Mouse (Mus musculus): ENCODE measurements around the gene Kras. TPM values are rescaled to one million over a fixed set of nuclear protein-coding genes. Genes with fewer than 3 reads are reported as not detected.

Kras gene
- polyA plus RNA-seq, 1 experiment from 2014 or later = 79.8 TPM

- ATAC-seq (replicated peaks; ENCODE audit: low FRiP score, low TSS enrichment, low read depth) (peak; percentile 56; the same call in 1 of the 2 replicates), DNase-seq (ENCODE audit: low spot score) (no peak)
- H3K27ac ChIP-seq (ENCODE audit: low read depth) = no peak overlapping the region
These were observed 6.6 kb upstream of the Kras start for GRCm38 (mm10) chr6:145256701-145257073.

DNA sequence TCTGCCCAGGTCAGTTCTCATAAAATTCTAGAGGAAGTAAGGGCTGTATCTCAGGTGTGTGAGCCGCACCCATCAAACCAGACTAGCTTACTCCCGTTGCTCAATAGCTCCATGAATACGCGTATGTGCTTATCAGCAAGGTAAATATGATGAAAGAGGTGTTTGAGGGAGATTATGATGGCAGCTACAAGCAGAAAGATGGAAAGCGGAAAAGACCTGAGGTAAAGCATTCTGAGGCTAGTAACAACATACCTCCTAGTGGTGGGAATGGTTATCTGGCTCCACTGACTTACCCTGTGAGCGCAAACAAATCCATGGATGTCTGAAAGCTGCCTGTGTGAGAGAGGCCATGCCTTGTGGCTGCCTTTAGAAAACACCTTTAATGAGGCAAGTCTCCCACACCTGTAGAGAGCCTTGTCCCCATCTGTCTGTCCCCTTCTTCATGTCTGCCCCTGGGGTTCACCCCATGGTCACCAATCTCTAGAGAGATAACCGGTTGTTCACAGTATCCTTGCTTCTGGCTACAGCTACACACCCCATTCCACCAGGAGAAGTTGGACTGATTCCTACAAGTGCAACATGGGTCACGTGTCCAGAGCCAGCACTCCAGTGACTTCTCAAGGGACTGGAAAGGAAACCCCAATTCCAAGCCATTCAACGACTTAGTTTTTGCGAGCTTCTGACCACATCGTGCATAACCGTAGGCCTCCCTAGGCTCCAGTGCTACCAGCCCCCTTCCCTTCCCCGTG is 6.1 kb upstream of the Kras start:
- Histone ChIP-seq H3K4me2 (ENCODE audit: low read length) (no peak overlapping the region), H3K4me3 (ENCODE audit: low read depth, low read length) (no peak overlapping the region), H3K27ac (ENCODE audit: low read depth) (0 out of 2 replicates have a peak overlapping the region, but pooled peaks have one; percentile 2), H3K4me1 (replicated peaks; ENCODE audit: control insufficient read depth, insufficient read depth, low read length) (peaks cover 5% of the 10 kb centered on the region; the same call in 1 of the 2 replicates), H3K9me3 (ENCODE audit: control insufficient read depth, low read length) (no peaks in the 10 kb centered on the region), H3K9ac (ENCODE audit: low read length) (no peak overlapping the region), H3K36me3 (ENCODE audit: control insufficient read depth, insufficient read depth, low read length) (no peaks in the 10 kb centered on the region), H3K27me3 (replicated peaks; ENCODE audit: control insufficient read depth, insufficient read depth, low read length) (no peaks in the 10 kb centered on the region)
- WGBS = 66% methylated on average over 13 of the region's 13 CpGs
- ATAC-seq (replicated peaks; ENCODE audit: low FRiP score, low TSS enrichment, low read depth) (peak; percentile 84), DNase-seq (ENCODE audit: low spot score) (peak; percentile 57)

More at GRCm38 (mm10) chr6:145256701-145257073, 6.6 kb upstream of the Kras start:
- Histone ChIP-seq H3K4me1 (replicated peaks; ENCODE audit: control insufficient read depth, insufficient read depth, low read length) (peaks cover 5% of the 10 kb centered on the region; the same call in 1 of the 2 replicates), H3K9ac (ENCODE audit: low read length) (no peak overlapping the region), H3K27me3 (replicated peaks; ENCODE audit: control insufficient read depth, insufficient read depth, low read length) (no peaks in the 10 kb centered on the region), H3K9me3 (ENCODE audit: control insufficient read depth, low read length) (no peaks in the 10 kb centered on the region), H3K36me3 (ENCODE audit: control insufficient read depth, insufficient read depth, low read length) (no peaks in the 10 kb centered on the region), H3K4me2 (ENCODE audit: low read length) (no peak overlapping the region), H3K4me3 (ENCODE audit: low read depth, low read length) (no peak overlapping the region)
- WGBS = 16% methylated on average over 2 of the region's 2 CpGs

GRCm38 (mm10) chr6:145250820-145251219 is 781 bp upstream of the Kras start:
- DNase-seq (ENCODE audit: low spot score) (no peak), ATAC-seq (replicated peaks; ENCODE audit: low FRiP score, low TSS enrichment, low read depth) (0 out of 2 replicates have a peak, but pooled peaks have one; percentile 5)
- Histone ChIP-seq H3K4me2 (ENCODE audit: low read length) (peak overlapping the region; percentile 76), H3K9ac (ENCODE audit: low read length) (peak overlapping the region; percentile 93), H3K36me3 (ENCODE audit: control insufficient read depth, insufficient read depth, low read length) (peaks cover 9% of the 10 kb centered on the region), H3K27me3 (replicated peaks; ENCODE audit: control insufficient read depth, insufficient read depth, low read length) (no peaks in the 10 kb centered on the region), H3K27ac (ENCODE audit: low read depth) (peak overlapping the region; percentile 64; the same call in 1 of the 2 replicates), H3K9me3 (ENCODE audit: control insufficient read depth, low read length) (no peaks in the 10 kb centered on the region), H3K4me3 (ENCODE audit: low read depth, low read length) (peak overlapping the region; percentile 92), H3K4me1 (replicated peaks; ENCODE audit: control insufficient read depth, insufficient read depth, low read length) (peaks cover 7% of the 10 kb centered on the region; the same call in 1 of the 2 replicates)
- 10% methylated on average over 16 of the region's 16 CpGs for WGBS

- H3K9me3 ChIP-seq (ENCODE audit: control insufficient read depth, low read length) = no peaks in the 10 kb centered on the region
- peak overlapping the region; percentile 92 for H3K4me3 ChIP-seq (ENCODE audit: low read depth, low read length)
- peaks cover 22% of the 10 kb centered on the region for H3K36me3 ChIP-seq (ENCODE audit: control insufficient read depth, insufficient read depth, low read length)
- H3K4me2 ChIP-seq (ENCODE audit: low read length) = peak overlapping the region; percentile 80
- H3K27me3 ChIP-seq (replicated peaks; ENCODE audit: control insufficient read depth, insufficient read depth, low read length) = no peaks in the 10 kb centered on the region
- under 1% methylated on average over 108 of the region's 124 CpGs for WGBS
- DNase-seq (ENCODE audit: low spot score) = peak; percentile 79
- peak overlapping the region; percentile 93 for H3K9ac ChIP-seq (ENCODE audit: low read length)
- peak overlapping the region; percentile 64 for H3K27ac ChIP-seq (ENCODE audit: low read depth)
- peaks cover 7% of the 10 kb centered on the region; the same call in 1 of the 2 replicates for H3K4me1 ChIP-seq (replicated peaks; ENCODE audit: control insufficient read depth, insufficient read depth, low read length)
- peak; percentile 66 for ATAC-seq (replicated peaks; ENCODE audit: low FRiP score, low TSS enrichment, low read depth)
These were observed 501 bp downstream of the Kras start for GRCm38 (mm10) chr6:145249291-145250184.

- ATAC-seq (replicated peaks; ENCODE audit: low FRiP score, low TSS enrichment, low read depth) (no peak), DNase-seq (ENCODE audit: low spot score) (no peak)
- Histone ChIP-seq H3K9me3 (ENCODE audit: control insufficient read depth, low read length) (no peaks in the 10 kb centered on the region), H3K27me3 (replicated peaks; ENCODE audit: control insufficient read depth, insufficient read depth, low read length) (no peaks in the 10 kb centered on the region), H3K4me1 (replicated peaks; ENCODE audit: control insufficient read depth, insufficient read depth, low read length) (peaks cover 7% of the 10 kb centered on the region; the same call in 1 of the 2 replicates), H3K4me3 (ENCODE audit: low read depth, low read length) (no peak overlapping the region), H3K27ac (ENCODE audit: low read depth) (no peak overlapping the region), H3K9ac (ENCODE audit: low read length) (no peak overlapping the region), H3K36me3 (ENCODE audit: control insufficient read depth, insufficient read depth, low read length) (peaks cover 31% of the 10 kb centered on the region), H3K4me2 (ENCODE audit: low read length) (0 out of 2 replicates have a peak overlapping the region, but pooled peaks have one; percentile 16)
- whole genome bisulfite sequencing = 78% methylated on average over 3 of the region's 3 CpGs
These were observed 2.2 kb downstream of the Kras start for GRCm38 (mm10) chr6:145247886-145248285.

- no peaks in the 10 kb centered on the region for H3K9me3 ChIP-seq (ENCODE audit: control insufficient read depth, low read length)
- ATAC-seq (replicated peaks; ENCODE audit: low FRiP score, low TSS enrichment, low read depth) = no peak
These were observed 3.2 kb downstream of the Kras start for GRCm38 (mm10) chr6:145246841-145247240.

DNA sequence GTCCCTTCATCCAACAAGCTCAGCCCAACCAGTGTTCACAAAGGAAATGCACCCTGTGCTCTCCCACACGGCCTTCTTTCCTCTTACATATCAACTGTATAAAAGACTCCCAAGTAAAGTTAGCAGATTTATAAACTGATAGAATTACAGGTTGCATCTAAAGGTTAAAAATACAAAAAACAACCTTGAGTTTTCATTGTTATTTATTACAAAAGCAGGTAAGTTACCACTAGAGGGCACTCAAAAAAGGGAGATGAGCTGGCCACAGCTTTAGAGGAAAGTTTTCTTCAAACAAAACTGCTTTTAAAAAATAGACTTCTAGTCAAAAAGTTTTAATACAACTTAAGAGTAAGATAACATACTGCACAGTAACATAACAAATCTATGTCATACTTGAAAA is 7.5 kb downstream of the Kras start:
- H3K4me2 ChIP-seq (ENCODE audit: low read length) = no peak overlapping the region
- H3K4me1 ChIP-seq (replicated peaks; ENCODE audit: control insufficient read depth, insufficient read depth, low read length) = no peaks in the 10 kb centered on the region
- ATAC-seq (replicated peaks; ENCODE audit: low FRiP score, low TSS enrichment, low read depth) (no peak), DNase-seq (ENCODE audit: low spot score) (no peak)
- H3K9me3 ChIP-seq (ENCODE audit: control insufficient read depth, low read length) = no peaks in the 10 kb centered on the region
- peaks cover 49% of the 10 kb centered on the region for H3K36me3 ChIP-seq (ENCODE audit: control insufficient read depth, insufficient read depth, low read length)
- no peaks in the 10 kb centered on the region for H3K27me3 ChIP-seq (replicated peaks; ENCODE audit: control insufficient read depth, insufficient read depth, low read length)
- no peak overlapping the region for H3K9ac ChIP-seq (ENCODE audit: low read length)
- H3K27ac ChIP-seq (ENCODE audit: low read depth) = no peak overlapping the region
- 30% methylated on average over 1 of the region's 1 CpGs for WGBS
- no peak overlapping the region for H3K4me3 ChIP-seq (ENCODE audit: low read depth, low read length)

More at GRCm38 (mm10) chr6:145246841-145247240, 3.2 kb downstream of the Kras start:
- H3K4me2 ChIP-seq (ENCODE audit: low read length) = no peak overlapping the region
- 94% methylated on average over 5 of the region's 5 CpGs for WGBS
- H3K36me3 ChIP-seq (ENCODE audit: control insufficient read depth, insufficient read depth, low read length) = peaks cover 31% of the 10 kb centered on the region
- H3K27me3 ChIP-seq (replicated peaks; ENCODE audit: control insufficient read depth, insufficient read depth, low read length) = no peaks in the 10 kb centered on the region
- H3K9ac ChIP-seq (ENCODE audit: low read length) = no peak overlapping the region
- no peak overlapping the region for H3K27ac ChIP-seq (ENCODE audit: low read depth)
- no peak for DNase-seq (ENCODE audit: low spot score)
- peaks cover 7% of the 10 kb centered on the region; the same call in 1 of the 2 replicates for H3K4me1 ChIP-seq (replicated peaks; ENCODE audit: control insufficient read depth, insufficient read depth, low read length)
- H3K4me3 ChIP-seq (ENCODE audit: low read depth, low read length) = no peak overlapping the region

DNA sequence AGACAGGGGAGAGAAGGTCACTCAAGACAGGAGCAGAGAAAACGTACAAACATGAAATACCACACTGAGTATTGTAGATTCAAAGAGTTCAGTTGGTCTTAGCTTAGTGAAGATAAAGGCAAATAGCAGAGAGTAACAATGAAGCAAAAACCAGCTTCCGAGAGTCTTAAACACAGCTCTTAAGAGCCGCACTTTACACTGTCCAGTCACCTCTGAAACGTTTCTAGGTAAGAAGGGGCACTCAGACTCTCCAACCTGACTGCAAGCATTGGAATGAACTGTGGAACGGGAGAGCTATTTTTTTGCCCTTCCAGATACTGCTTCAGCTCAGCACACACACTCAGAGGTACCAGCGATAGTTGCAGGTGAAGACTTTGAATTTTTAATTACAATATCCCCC is 9.8 kb downstream of the Kras start:
- Histone ChIP-seq H3K27me3 (replicated peaks; ENCODE audit: control insufficient read depth, insufficient read depth, low read length) (no peaks in the 10 kb centered on the region), H3K9ac (ENCODE audit: low read length) (no peak overlapping the region), H3K27ac (ENCODE audit: low read depth) (no peak overlapping the region), H3K4me1 (replicated peaks; ENCODE audit: control insufficient read depth, insufficient read depth, low read length) (no peaks in the 10 kb centered on the region), H3K9me3 (ENCODE audit: control insufficient read depth, low read length) (no peaks in the 10 kb centered on the region), H3K4me2 (ENCODE audit: low read length) (no peak overlapping the region), H3K36me3 (ENCODE audit: control insufficient read depth, insufficient read depth, low read length) (peaks cover 35% of the 10 kb centered on the region), H3K4me3 (ENCODE audit: low read depth, low read length) (no peak overlapping the region)
- no peak for ATAC-seq (replicated peaks; ENCODE audit: low FRiP score, low TSS enrichment, low read depth)
- DNase-seq (ENCODE audit: low spot score) = no peak
- WGBS = 83% methylated on average over 6 of the region's 6 CpGs
